Comparison of ENCODE assay signal across 9 mouse cellular contexts in the genomic region with DNA sequence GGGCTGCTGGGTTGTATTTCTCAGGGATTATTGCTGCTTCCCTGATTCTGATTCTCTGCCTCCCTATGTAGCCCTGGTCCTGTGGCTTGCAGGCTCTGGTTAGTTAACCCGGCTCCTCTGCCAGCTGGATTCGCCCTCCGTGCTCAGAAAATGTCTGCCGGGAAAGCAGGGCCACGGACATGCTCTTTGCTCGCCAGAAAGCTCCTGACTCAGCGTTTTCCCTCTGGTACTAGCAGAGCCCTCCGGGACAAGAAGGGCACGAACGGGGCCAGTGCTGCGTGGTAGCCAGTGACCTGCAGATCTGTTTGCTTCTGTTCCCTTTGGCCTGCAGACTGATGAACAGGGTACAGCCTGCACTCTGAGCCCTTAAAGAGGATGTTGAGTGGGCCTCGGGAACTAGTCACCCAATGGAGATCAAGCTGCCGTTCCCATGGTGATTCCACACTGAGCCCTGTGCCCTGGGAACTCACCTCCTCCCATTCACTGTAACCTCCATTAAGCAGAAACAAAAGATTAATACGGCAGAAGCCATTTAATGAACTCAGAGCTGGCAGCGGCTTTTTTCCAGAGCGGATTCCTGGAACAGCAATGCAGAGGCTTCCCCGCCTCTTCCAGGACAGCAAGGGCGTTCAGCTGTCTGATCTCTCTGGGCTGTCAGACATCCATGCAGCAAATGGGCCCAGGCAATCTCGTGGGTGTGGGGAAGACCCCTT.
DNase-seq lines count a peak whose midpoint lies in the region; ATAC-seq lines count a peak whose summit lies in the region.
"Had no signal": no experiment of that assay in that cellular context is flagged by ENCODE, and none has a peak within 500 bp of the region (broad histone marks: within the 10 kb centered on the region; RNA-seq: fewer than 3 reads in every experiment).

No protein-coding gene starts in this region.

- ATAC-seq in forebrain, embryonic 16.5 days = peak; percentile 95
- peak; percentile 88 for ATAC-seq in midbrain, embryonic 14.5 days (ENCODE audit: low FRiP score, low TSS enrichment)
- no peak for ATAC-seq in megakaryocyte, adult 5-6 weeks (ENCODE audit: poor library complexity, severe bottlenecking)

- H3K27ac ChIP-seq in forebrain, embryonic 16.5 days (ENCODE audit: low read length) = peak overlapping the region; percentile 92
- peak overlapping the region; percentile 93 for H3K27ac ChIP-seq in midbrain, embryonic 14.5 days (replicated peaks; ENCODE audit: low read depth, low read length)
- H3K27ac ChIP-seq: macrophage had no signal

- peak overlapping the region; percentile 32 for H3K4me3 ChIP-seq in forebrain, embryonic 16.5 days (replicated peaks; ENCODE audit: low read length)
- peak overlapping the region; percentile 15; the same call in 1 of the 2 replicates for H3K4me3 ChIP-seq in midbrain, embryonic 14.5 days (replicated peaks; ENCODE audit: low read depth, low read length)

- WGBS in forebrain, embryonic 16.5 days = 1% methylated on average over 19 of the region's 19 CpGs
- WGBS in midbrain, embryonic 14.5 days = 2% methylated on average over 19 of the region's 19 CpGs

- peaks cover 24% of the 10 kb centered on the region for H3K4me1 ChIP-seq in forebrain, embryonic 16.5 days (replicated peaks; ENCODE audit: control insufficient read depth, insufficient read depth, low read length)
- peaks cover 21% of the 10 kb centered on the region for H3K4me1 ChIP-seq in midbrain, embryonic 14.5 days (ENCODE audit: control insufficient read depth, insufficient read depth, low read length)

- no peaks in the 10 kb centered on the region for H3K36me3 ChIP-seq in forebrain, embryonic 16.5 days (ENCODE audit: control insufficient read depth, insufficient read depth)
- no peaks in the 10 kb centered on the region for H3K36me3 ChIP-seq in midbrain, embryonic 14.5 days (ENCODE audit: control insufficient read depth, insufficient read depth, low read length)

- peak; percentile 92 for DNase-seq in Muller cell, postnatal 12 days (ENCODE audit: inconsistent ontology term)
- DNase-seq in cerebellum, adult 11 months = peak; percentile 59
- DNase-seq in heart, postnatal 4 days = peak; percentile 12
- peak; percentile 48 to 68 for DNase-seq in layer of hippocampus, adult 8-10 months (ENCODE audit: low spot score in 2 of 2)
- peak; percentile 80 for DNase-seq in midbrain, embryonic 14.5 days
- peak; percentile 11 for DNase-seq in testis, postnatal 14 days (ENCODE audit: low spot score)

- no peaks in the 10 kb centered on the region for H3K9me3 ChIP-seq in forebrain, embryonic 16.5 days (ENCODE audit: control insufficient read depth, low read length)
- no peaks in the 10 kb centered on the region for H3K9me3 ChIP-seq in midbrain, embryonic 14.5 days (ENCODE audit: control insufficient read depth, low read length)

- no peaks in the 10 kb centered on the region for H3K27me3 ChIP-seq in forebrain, embryonic 16.5 days (replicated peaks; ENCODE audit: control insufficient read depth, insufficient read depth, low read length)
- H3K27me3 ChIP-seq in midbrain, embryonic 14.5 days (ENCODE audit: control insufficient read depth, insufficient read depth, low read length) = no peaks in the 10 kb centered on the region

- peak overlapping the region; percentile 59 for H3K4me2 ChIP-seq in forebrain, embryonic 16.5 days (ENCODE audit: low read length)
- peak overlapping the region; percentile 44 for H3K4me2 ChIP-seq in midbrain, embryonic 14.5 days (ENCODE audit: low read length)

- H3K9ac ChIP-seq in forebrain, embryonic 16.5 days (replicated peaks; ENCODE audit: low read depth, low read length) = peak overlapping the region; percentile 63
- peak overlapping the region; percentile 51 for H3K9ac ChIP-seq in midbrain, embryonic 14.5 days (replicated peaks; ENCODE audit: low read length)

Comparison
In these comparisons a context has a peak if more than half of its experiments do, and no peak if none do; other contexts are left out.
1. DNase-seq: peak in every context shown above with its lines; median percentile 92 in Muller cell, postnatal 12 days; 80 in midbrain, embryonic 14.5 days; 59 in cerebellum, adult 11 months; 58 in layer of hippocampus, adult 8-10 months; 12 in heart, postnatal 4 days; 11 in testis, postnatal 14 days.